Mouse (Mus musculus) intestine, embryonic 16.5 days (tissue): ENCODE measurements at regions not wholly inside any gene's neighbourhood (a gene's known extent, or its start where the extent isn't known, plus 50 kb on each side); places are given as distances from the start of the nearest gene placed in this dataset.
"Not testable (repeated sequence)": the region's sequence is repeated elsewhere in the genome, so short reads cannot be mapped to it uniquely, and the experiment has no call there.

Experiments used
- ATAC-seq: fragments of 200-750 bp; cut with Nextera tagmentation; 2 replicates; pipeline ENCODE4 v1.8.0; 2017; ENCODE audit warnings: moderate TSS enrichment, moderate library complexity
- H3K27ac ChIP-seq: fragments of 300-500 bp; sonication (generic); 2 replicates; pipeline ENCODE4 v1.5.1; 2014; ENCODE audit warnings: mild to moderate bottlenecking, low read length
- H3K27me3 ChIP-seq: fragments of 300-500 bp; sonication (generic); replicated peaks from 2 replicates; pipeline ENCODE4 v1.6.1; 2014; ENCODE audit warnings: low read length, control low read depth, mixed read lengths; ENCODE audit not compliant: control insufficient read depth, insufficient read depth
- H3K36me3 ChIP-seq: fragments of 300-500 bp; sonication (generic); 2 replicates; pipeline ENCODE4 v1.6.1; 2014; ENCODE audit warnings: low read length, control low read depth; ENCODE audit not compliant: control insufficient read depth, insufficient read depth
- H3K4me1 ChIP-seq: fragments of 300-500 bp; sonication (generic); 2 replicates; pipeline ENCODE4 v1.6.1; 2014; ENCODE audit warnings: low read length, control low read depth, mixed read lengths; ENCODE audit not compliant: control insufficient read depth, insufficient read depth
- H3K4me2 ChIP-seq: fragments of 300-500 bp; sonication (generic); 2 replicates; pipeline ENCODE4 v1.6.1; 2014; ENCODE audit warnings: low read depth, low read length, control low read depth
- H3K4me3 ChIP-seq: fragments of 300-500 bp; sonication (generic); 2 replicates; pipeline ENCODE4 v1.5.1; 2014; ENCODE audit warnings: mild to moderate bottlenecking, low read length
- H3K9ac ChIP-seq: fragments of 300-500 bp; sonication (generic); 2 replicates; pipeline ENCODE4 v1.6.1; 2014; ENCODE audit warnings: low read depth, low read length
- H3K9me3 ChIP-seq: fragments of 300-500 bp; sonication (generic); 2 replicates; pipeline ENCODE4 v1.6.1; 2016; ENCODE audit warnings: low read length, control low read depth; ENCODE audit not compliant: control insufficient read depth
- WGBS: fragments of 180-500 bp; shearing (Covaris S2); extraction: QIAGEN DNeasy Blood & Tissue Kit; methylation state at CpG from one replicate; pipeline ENCODE4 v1.1.7; 2014; 5-methylcytosine and 5-hydroxymethylcytosine counted together

DNA sequence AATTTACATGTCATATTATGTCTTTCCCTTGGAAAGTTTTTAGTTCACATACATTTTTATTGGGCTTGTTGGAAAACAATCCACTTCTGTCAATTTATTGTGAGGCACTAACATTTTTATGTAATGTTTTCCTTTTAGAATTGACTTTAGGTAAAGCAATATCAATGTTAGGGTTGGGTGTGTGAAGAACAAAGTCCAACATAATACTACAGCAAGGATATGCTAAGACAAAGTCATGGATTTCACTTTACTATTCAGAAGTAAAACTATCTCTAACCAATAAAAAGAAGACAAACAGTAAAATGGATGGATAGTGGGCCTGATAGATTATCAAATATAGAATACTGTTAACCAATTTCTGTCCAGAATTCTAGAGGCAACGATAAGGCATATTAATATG lies 208.4 kb downstream of the Amd2 start:
- Histone ChIP-seq H3K9ac (no peak overlapping the region), H3K36me3 (no peaks in the 10 kb centered on the region), H3K4me3 (no peak overlapping the region), H3K9me3 (no peaks in the 10 kb centered on the region), H3K27me3 (no peaks in the 10 kb centered on the region), H3K4me1 (0 out of 2 replicates have a peak, but pooled peaks cover 2% of the 10 kb centered on the region), H3K4me2 (no peak overlapping the region), H3K27ac (no peak overlapping the region)
- peak; percentile 65; the same call in 1 of the 2 replicates for ATAC-seq
- WGBS: 85% methylated on average over 1 of the region's 1 CpGs

DNA sequence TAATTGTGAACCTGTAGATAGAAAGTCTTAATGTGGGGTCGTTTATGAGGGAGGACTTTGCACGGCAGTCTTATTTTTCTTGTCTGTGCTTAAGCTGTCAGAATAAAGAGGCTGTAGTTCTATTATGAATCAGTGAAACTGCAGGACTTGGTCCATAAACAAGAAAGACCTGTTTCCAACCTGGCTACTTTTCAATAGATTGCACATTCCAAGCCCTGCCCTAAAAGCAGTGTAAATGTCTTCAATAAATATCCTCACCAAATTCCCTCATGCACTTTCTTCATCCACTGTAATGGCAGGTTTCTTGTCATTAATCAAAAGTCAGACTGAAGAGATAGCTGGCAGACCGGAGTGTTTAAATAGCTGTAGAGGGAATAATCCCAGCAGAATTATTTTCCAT lies 209.1 kb downstream of the Amd2 start:
- 35% methylated on average over 3 of the region's 3 CpGs for WGBS
- Histone ChIP-seq H3K9me3 (no peaks in the 10 kb centered on the region), H3K4me3 (no peak overlapping the region), H3K27me3 (no peaks in the 10 kb centered on the region), H3K4me1 (0 out of 2 replicates have a peak, but pooled peaks cover 2% of the 10 kb centered on the region), H3K27ac (no peak overlapping the region), H3K36me3 (no peaks in the 10 kb centered on the region), H3K9ac (no peak overlapping the region), H3K4me2 (no peak overlapping the region)
- ATAC-seq: peak; percentile 76

DNA sequence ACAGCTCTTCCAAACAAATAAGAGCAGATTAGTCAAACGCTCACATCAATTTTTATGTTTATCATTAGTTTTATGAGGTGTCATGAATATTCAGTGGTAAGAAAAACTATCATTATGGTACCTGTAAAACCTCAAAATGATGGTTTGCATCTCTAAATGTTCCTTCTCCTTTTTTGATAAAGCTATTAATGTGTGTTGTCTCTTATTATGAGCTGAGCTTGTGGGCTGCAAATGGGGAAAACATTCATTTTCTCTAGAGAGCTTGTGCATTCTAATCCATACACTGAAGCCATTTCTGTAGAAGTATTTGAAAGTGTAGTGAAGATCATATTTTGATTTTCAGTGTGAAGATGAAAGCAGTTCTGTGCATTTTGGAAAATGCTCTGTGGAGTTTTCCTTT lies 209.6 kb downstream of the Amd2 start:
- H3K4me3 ChIP-seq: no peak overlapping the region
- no peak for ATAC-seq
- 58% methylated on average over 1 of the region's 1 CpGs for WGBS

DNA sequence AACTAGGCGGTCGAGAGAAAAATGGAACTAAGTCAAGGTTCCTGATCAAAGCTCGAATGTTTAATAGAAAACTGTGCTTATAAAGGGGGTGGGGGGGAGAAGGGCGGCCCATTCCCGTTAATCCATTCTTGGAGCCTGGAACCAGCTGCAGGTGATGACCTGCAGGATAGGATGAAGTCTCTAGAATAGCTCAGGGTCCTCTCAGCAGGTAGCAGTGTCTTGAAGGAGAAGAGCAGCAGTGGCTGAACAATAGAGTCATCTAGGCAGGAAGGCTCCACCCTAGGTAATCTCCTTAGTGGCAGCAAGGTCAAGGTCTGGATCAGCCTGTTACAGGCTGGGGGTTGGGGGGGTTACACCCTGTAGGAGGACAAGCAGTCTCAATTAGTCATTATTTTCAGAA lies 232.9 kb downstream of the Amd2 start:
- H3K9me3 ChIP-seq, H3K4me1 ChIP-seq, H3K4me3 ChIP-seq, H3K9ac ChIP-seq, H3K27me3 ChIP-seq, ATAC-seq, H3K4me2 ChIP-seq, H3K27ac ChIP-seq, H3K36me3 ChIP-seq: not testable (repeated sequence)
- 84% methylated on average over 5 of the region's 5 CpGs for WGBS

More for the DNA sequence above, 209.6 kb downstream of the Amd2 start:
- H3K27ac ChIP-seq: no peak overlapping the region
- no peak overlapping the region for H3K9ac ChIP-seq
- 0 out of 2 replicates have a peak, but pooled peaks cover 2% of the 10 kb centered on the region for H3K4me1 ChIP-seq
- no peaks in the 10 kb centered on the region for H3K27me3 ChIP-seq
- no peaks in the 10 kb centered on the region for H3K36me3 ChIP-seq
- no peaks in the 10 kb centered on the region for H3K9me3 ChIP-seq
- no peak overlapping the region for H3K4me2 ChIP-seq

DNA sequence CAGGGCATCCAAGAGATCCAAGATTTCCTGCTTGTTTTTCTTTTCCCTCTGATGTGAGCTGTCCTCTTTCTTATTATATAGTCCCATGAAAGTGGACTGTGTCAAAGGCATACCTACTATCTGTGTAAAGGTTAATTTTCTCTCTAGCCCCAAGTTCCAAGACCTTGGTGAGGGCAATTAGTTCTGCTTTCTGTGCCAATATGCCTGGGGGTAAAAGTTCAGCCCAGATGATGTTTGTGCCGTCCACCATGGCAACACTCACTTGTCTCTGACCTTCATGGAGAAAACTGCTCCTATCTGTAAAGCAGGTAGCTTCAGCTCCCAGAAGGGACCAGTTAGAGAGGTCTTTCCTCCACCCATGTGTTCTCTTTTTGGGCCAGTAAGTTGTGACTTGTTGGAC lies 265.2 kb downstream of the Amd2 start:
- WGBS: 78% methylated on average over 1 of the region's 1 CpGs
- Histone ChIP-seq H3K27ac (no peak overlapping the region), H3K9me3 (no peaks in the 10 kb centered on the region), H3K4me1 (no peaks in the 10 kb centered on the region), H3K9ac (no peak overlapping the region), H3K4me3 (no peak overlapping the region), H3K36me3 (no peaks in the 10 kb centered on the region), H3K4me2 (no peak overlapping the region), H3K27me3 (no peaks in the 10 kb centered on the region)
- no peak for ATAC-seq

DNA sequence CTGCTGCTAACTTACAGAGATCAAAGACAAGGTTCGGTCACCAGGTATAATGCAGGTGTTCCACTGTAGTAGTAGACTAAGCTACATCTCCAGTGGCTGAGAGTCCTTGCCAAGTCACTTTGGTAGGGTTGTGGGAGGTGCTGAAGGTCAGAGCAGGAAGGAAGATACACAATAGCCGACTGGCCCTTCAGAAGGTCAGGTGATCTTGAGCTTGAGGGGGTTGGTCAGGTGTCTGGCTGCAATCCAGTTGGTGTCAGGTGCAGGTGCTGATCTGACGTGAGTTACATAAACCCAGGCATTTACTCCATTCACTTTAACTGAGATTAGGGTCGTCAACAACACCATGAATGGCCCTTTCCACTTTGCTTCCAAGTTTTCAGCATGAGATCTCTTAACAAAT lies 266.8 kb downstream of the Amd2 start:
- no peak overlapping the region for H3K9ac ChIP-seq
- no peaks in the 10 kb centered on the region for H3K4me1 ChIP-seq
- no peak overlapping the region for H3K4me2 ChIP-seq
- no peaks in the 10 kb centered on the region for H3K9me3 ChIP-seq
- H3K27ac ChIP-seq: no peak overlapping the region
- no peak overlapping the region for H3K4me3 ChIP-seq
- no peak for ATAC-seq
- WGBS: 79% methylated on average over 4 of the region's 4 CpGs
- H3K27me3 ChIP-seq: no peaks in the 10 kb centered on the region
- no peaks in the 10 kb centered on the region for H3K36me3 ChIP-seq

DNA sequence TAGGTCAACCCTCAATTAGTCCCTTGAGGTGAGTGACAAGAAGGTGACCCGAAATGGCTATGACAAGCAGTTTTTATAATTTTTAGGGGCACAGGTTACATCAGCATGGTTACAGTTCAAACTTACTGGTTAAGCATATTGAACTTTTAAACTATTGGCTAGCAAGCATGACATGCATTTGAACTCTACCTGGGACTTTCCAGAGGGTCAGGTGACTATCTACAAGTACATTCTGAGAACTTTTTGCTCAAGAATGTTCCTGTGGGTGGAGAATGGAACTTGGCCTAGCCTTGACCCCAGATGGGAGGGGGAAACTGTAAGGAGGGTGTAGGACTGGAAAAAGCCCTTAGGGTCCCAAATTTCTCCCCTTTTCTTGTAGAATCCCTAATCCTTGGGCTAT lies 267.8 kb downstream of the Amd2 start:
- WGBS: 98% methylated on average over 1 of the region's 1 CpGs

More for the DNA sequence above, 267.8 kb downstream of the Amd2 start:
- H3K27ac ChIP-seq: no peak overlapping the region
- no peaks in the 10 kb centered on the region for H3K27me3 ChIP-seq
- H3K4me1 ChIP-seq: no peaks in the 10 kb centered on the region
- no peak for ATAC-seq
- no peak overlapping the region for H3K4me2 ChIP-seq
- H3K9me3 ChIP-seq: no peaks in the 10 kb centered on the region
- H3K9ac ChIP-seq: no peak overlapping the region
- no peak overlapping the region for H3K4me3 ChIP-seq
- no peaks in the 10 kb centered on the region for H3K36me3 ChIP-seq
